Mouse (Mus musculus) lung, adult 2 months (tissue): ENCODE data around the gene P3h4.

Experiments
- CTCF ChIP-seq: fragments of 200-500 bp; IDR thresholded peaks from 2 replicates; pipeline ENCODE4 v1.5.1; 2011; ENCODE audit warnings: mild to moderate bottlenecking, low read length, control low read depth; ENCODE audit not compliant: insufficient read depth
- POLR2A ChIP-seq: fragments of 200-500 bp; IDR thresholded peaks from 2 replicates; pipeline ENCODE4 v1.6.1; 2011; ENCODE audit warnings: low read depth, mild to moderate bottlenecking, control low read depth, low read length, borderline replicate concordance; ENCODE audit errors: extremely low read depth

DNA sequence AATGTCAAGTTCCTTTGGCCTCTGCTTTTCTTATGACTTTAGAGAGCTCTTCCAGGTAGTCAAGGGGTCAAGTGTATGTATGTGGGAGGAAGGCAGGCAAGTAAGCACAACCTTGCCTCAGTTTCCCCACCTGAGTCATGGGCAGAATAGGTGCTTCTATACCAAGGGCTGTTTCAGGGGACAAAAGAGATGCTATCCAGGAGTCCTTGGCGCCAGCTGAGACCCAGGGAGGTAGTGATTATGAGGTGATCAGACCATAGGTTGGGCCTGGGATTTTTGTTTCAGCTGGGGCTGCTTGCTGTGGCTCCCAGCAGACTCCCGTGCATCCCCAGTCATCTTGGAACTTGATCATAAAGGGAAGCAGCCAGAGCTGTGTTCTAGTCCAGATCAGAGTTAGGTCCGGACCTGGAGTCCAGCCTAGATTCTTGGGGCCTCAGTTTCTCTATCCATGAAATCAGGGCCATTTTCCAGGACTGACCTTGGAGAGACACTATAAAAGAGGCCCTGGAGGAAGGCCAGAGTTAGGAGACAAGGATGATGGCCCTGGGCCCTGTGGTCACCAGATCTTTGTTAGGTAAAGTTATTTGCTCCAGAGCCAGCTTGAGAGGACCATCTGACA lies 10.1 kb downstream of the P3h4 start:
- TF ChIP-seq CTCF (no peak), POLR2A (no peak)
